Mouse (Mus musculus) MEL (cell line): ENCODE measurements around the gene Slc16a6. TPM values are rescaled to one million over a fixed set of nuclear protein-coding genes. Genes with fewer than 3 reads are reported as not detected.
"Not testable (repeated sequence)": the region's sequence is repeated elsewhere in the genome, so short reads cannot be mapped to it uniquely, and the experiment has no call there.

Source experiments
- DNase-seq: peaks from one replicate; pipeline ENCODE4 v3.0.0; 2011; ENCODE audit warnings: low read depth, low spot score
- H3K27ac ChIP-seq: 2 replicates; pipeline ENCODE4 v1.5.1; 2012; ENCODE audit warnings: low read depth, mild to moderate bottlenecking, control low read depth, low read length, moderate library complexity; ENCODE audit not compliant: control insufficient read depth
- H3K27me3 ChIP-seq, 2 experiments: fragments of 150-350 bp in 1 of 2; sonication (generic) in 1 of 2; 2 replicates each; pipeline ENCODE4 v1.6.1; 2012; ENCODE audit warnings: low read length in 2 of 2, mild to moderate bottlenecking in 2 of 2, improper control_type of control experiment in 1 of 2, moderate library complexity in 1 of 2; ENCODE audit not compliant: insufficient read depth in 2 of 2, control insufficient read depth in 1 of 2
- H3K36me3 ChIP-seq, 2 experiments: 2 replicates each; pipeline ENCODE4 v1.6.1; 2012 to 2014; ENCODE audit warnings: low read length in 2 of 2, improper control_type of control experiment in 1 of 2, inconsistent platforms in 1 of 2, mild to moderate bottlenecking in 1 of 2; ENCODE audit not compliant: insufficient read depth in 2 of 2, control insufficient read depth in 1 of 2
- H3K4me1 ChIP-seq, 2 experiments: fragments of 150-350 bp in 1 of 2; sonication (generic) in 1 of 2; 2 replicates each; pipeline ENCODE4 v1.6.1; 2012; ENCODE audit warnings: low read length in 2 of 2, improper control_type of control experiment in 1 of 2, mild to moderate bottlenecking in 1 of 2; ENCODE audit not compliant: insufficient read depth in 2 of 2, control insufficient read depth in 1 of 2
- H3K4me3 ChIP-seq, 2 experiments: fragments of 150-350 bp in 1 of 2; sonication (generic) in 1 of 2; 2 replicates each; pipeline ENCODE4 v1.5.1; 2012; ENCODE audit warnings: low read depth in 2 of 2, low read length in 2 of 2, mild to moderate bottlenecking in 2 of 2, moderate library complexity in 2 of 2, control low read depth in 1 of 2, improper control_type of control experiment in 1 of 2; ENCODE audit not compliant: control insufficient read depth in 1 of 2, insufficient read depth in 1 of 2
- H3K79me2 ChIP-seq: 2 replicates; pipeline ENCODE4 v1.6.1; 2012; ENCODE audit warnings: mild to moderate bottlenecking, low read length, moderate library complexity; ENCODE audit not compliant: control insufficient read depth, poor library complexity, insufficient read depth
- H3K9ac ChIP-seq: 2 replicates; pipeline ENCODE4 v1.6.1; 2012; ENCODE audit warnings: low read depth, mild to moderate bottlenecking, control low read depth, low read length, moderate library complexity; ENCODE audit not compliant: control insufficient read depth, poor library complexity, severe bottlenecking
- H3K9me3 ChIP-seq: fragments of 150-350 bp; sonication (generic); replicated peaks from 2 replicates; pipeline ENCODE4 v1.6.1; 2012; ENCODE audit warnings: mild to moderate bottlenecking, low read length, improper control_type of control experiment, moderate library complexity; ENCODE audit not compliant: insufficient read depth
- ELF1 ChIP-seq: IDR thresholded peaks from 2 replicates; pipeline ENCODE4 v1.6.1; 2014; ENCODE audit warnings: low read depth, mild to moderate bottlenecking, inconsistent platforms, low read length, improper control_type of control experiment, moderate library complexity
- EP300 ChIP-seq, 2 experiments: IDR thresholded peaks; 2 replicates each; pipeline ENCODE4 v1.6.1; 2011; ENCODE audit warnings: improper control_type of control experiment in 2 of 2, low read length in 2 of 2, low read depth in 1 of 2, mild to moderate bottlenecking in 1 of 2
- ETS1 ChIP-seq: IDR thresholded peaks from 2 replicates; pipeline ENCODE4 v1.6.1; 2012; ENCODE audit warnings: low read depth, mild to moderate bottlenecking, inconsistent platforms, low read length, improper control_type of control experiment, moderate library complexity
- GATA1 ChIP-seq: IDR thresholded peaks from 2 replicates; pipeline ENCODE4 v1.6.1; 2011; ENCODE audit warnings: low read depth, low read length, improper control_type of control experiment
- HCFC1 ChIP-seq: IDR thresholded peaks from 2 replicates; pipeline ENCODE4 v1.6.1; 2012; ENCODE audit warnings: low read depth, mild to moderate bottlenecking, inconsistent platforms, low read length, improper control_type of control experiment, moderate library complexity
- JUND ChIP-seq: IDR thresholded peaks from 2 replicates; pipeline ENCODE4 v1.6.1; 2011; ENCODE audit warnings: low read depth, mild to moderate bottlenecking, improper control_type of control experiment, low read length
- KAT2A ChIP-seq: conservative IDR thresholded peaks from 2 replicates; pipeline ENCODE4 v1.6.1; 2012; ENCODE audit warnings: low read depth, low read length, improper control_type of control experiment, inconsistent platforms
- MAX ChIP-seq: IDR thresholded peaks from 2 replicates; pipeline ENCODE4 v1.6.1; 2011; ENCODE audit warnings: low read length, improper control_type of control experiment
- MYC ChIP-seq: IDR thresholded peaks from 2 replicates; pipeline ENCODE4 v1.6.1; 2011; ENCODE audit warnings: low read depth, mild to moderate bottlenecking, low read length, improper control_type of control experiment, moderate library complexity
- NELFE ChIP-seq: IDR thresholded peaks from 2 replicates; pipeline ENCODE4 v1.6.1; 2011; ENCODE audit warnings: low read depth, low read length, improper control_type of control experiment
- RAD21 ChIP-seq: IDR thresholded peaks from 2 replicates; pipeline ENCODE4 v1.6.1; 2011; ENCODE audit warnings: mild to moderate bottlenecking, low read depth, low read length, improper control_type of control experiment
- RCOR1 ChIP-seq: IDR thresholded peaks from 2 replicates; pipeline ENCODE4 v1.6.1; 2012; ENCODE audit warnings: low read depth, mild to moderate bottlenecking, inconsistent platforms, low read length, improper control_type of control experiment
- SIN3A ChIP-seq: IDR thresholded peaks from 2 replicates; pipeline ENCODE4 v1.6.1; 2012; ENCODE audit warnings: low read length, improper control_type of control experiment, inconsistent platforms
- TAL1 ChIP-seq: IDR thresholded peaks from 2 replicates; pipeline ENCODE4 v1.6.1; 2012; ENCODE audit warnings: mild to moderate bottlenecking, inconsistent platforms, low read length, moderate library complexity, mixed read lengths
- TBP ChIP-seq: IDR thresholded peaks from 2 replicates; pipeline ENCODE4 v1.8.0; 2011; ENCODE audit warnings: low read depth, low read length, improper control_type of control experiment
- TCF12 ChIP-seq: IDR thresholded peaks from 2 replicates; pipeline ENCODE4 v1.6.1; 2014; ENCODE audit warnings: low read depth, mild to moderate bottlenecking, inconsistent platforms, low read length, improper control_type of control experiment, moderate library complexity
- ZKSCAN1 ChIP-seq: IDR thresholded peaks from 2 replicates; pipeline ENCODE4 v1.6.1; 2012; ENCODE audit warnings: low read depth, mild to moderate bottlenecking, inconsistent platforms, low read length, improper control_type of control experiment, moderate library complexity
- ZNF384 ChIP-seq: IDR thresholded peaks from 2 replicates; pipeline ENCODE4 v1.6.1; 2012; ENCODE audit warnings: low read depth, mild to moderate bottlenecking, inconsistent platforms, low read length, improper control_type of control experiment
- polyA plus RNA-seq, 2 experiments: library from polyadenylated mRNA; stranded (reverse) in 1 of 2; unstranded in 1 of 2; fragments of >175 nt in 1 of 2; fragments of >200 nt in 1 of 2; gene quantifications; 2 replicates each; pipeline versions ENCODE4 v1.2.1 to v1.2.4; 2012; ENCODE audit warnings: low replicate concordance in 2 of 2, low read depth in 1 of 2; ENCODE audit not compliant: insufficient read length in 2 of 2, insufficient read depth in 1 of 2, missing spikeins in 1 of 2
- total RNA-seq: library from RNA; depleted of rRNA; stranded (reverse); fragments of 300-350 nt; gene quantifications from 2 replicates; pipeline ENCODE4 v1.2.3, GENCODE M21; 2012

Slc16a6 gene
- total and polyA plus RNA-seq, 3 experiments, result 34.0 to 41.6 TPM; not detected in 1

GRCm38 (mm10) chr11:109494890-109495770, 21.7 kb upstream of the Slc16a6 start:
- Histone ChIP-seq H3K9me3 (no peaks in the 10 kb centered on the region), H3K4me3 (no peak overlapping the region), H3K27me3 (no peaks in the 10 kb centered on the region), H3K4me1 (peaks cover 17 to 46% of the 10 kb centered on the region in 2 experiments), H3K9ac (no peak overlapping the region), H3K36me3 (peaks cover 0 to 27% of the 10 kb centered on the region in 2 experiments; a peak in 2 of 4 replicates), H3K27ac (no peak overlapping the region), H3K79me2 (no peaks in the 10 kb centered on the region)
- TF ChIP-seq ZKSCAN1 (no peak), ZNF384 (no peak), EP300 (IDR thresholded peaks at IDR 0.05; ENCODE audit: low read depth in 1 of 2, low read length in 2 of 2) (no peak), RAD21 (no peak), RCOR1 (no peak), NELFE (no peak), HCFC1 (no peak), ELF1 (no peak), KAT2A (no peak)
- no peak for DNase-seq

- peak overlapping the region; percentile 5; the same call in 1 of the 2 replicates for H3K9ac ChIP-seq
- H3K79me2 ChIP-seq, H3K4me3 ChIP-seq, H3K9me3 ChIP-seq: not testable (repeated sequence)
- DNase-seq, result peak; percentile 72
- TF ChIP-seq GATA1 (peak; percentile 60; the same call in 1 of the 2 replicates), TBP (0 out of 2 replicates have a peak, but pooled peaks have one; percentile 17), TCF12 (peak; percentile 87), JUND (peak; percentile 98), MYC (0 out of 2 replicates have a peak, but pooled peaks have one; percentile 46), EP300 (IDR thresholded peaks at IDR 0.05; ENCODE audit: low read depth in 1 of 2, low read length in 2 of 2) (peak; percentile 75 to 77), TAL1 (peak; percentile 63), RCOR1 (peak; percentile 20; the same call in 1 of the 2 replicates), HCFC1 (peak; percentile 29; the same call in 1 of the 2 replicates), SIN3A (peak; percentile 56; the same call in 1 of the 2 replicates), MAX (0 out of 2 replicates have a peak, but pooled peaks have one; percentile 38), ZNF384 (peak; percentile 32; the same call in 1 of the 2 replicates), ETS1 (peak; percentile 71)
- TF ChIP-seq, all 39 proteins: peak for 13; not testable (repeated sequence) for 26
- H3K27ac ChIP-seq, result peak overlapping the region; percentile 26; the same call in 1 of the 2 replicates
- H3K36me3 ChIP-seq, result peaks cover 0 to 27% of the 10 kb centered on the region in 2 experiments; a peak in 2 of 4 replicates
- H3K4me1 ChIP-seq, result peaks cover 17 to 46% of the 10 kb centered on the region in 2 experiments
- not testable (repeated sequence) for H3K27me3 ChIP-seq
Measured at GRCm38 (mm10) chr11:109492847-109493464, 19.6 kb upstream of the Slc16a6 start.
